17 mouse cellular contexts compared by ENCODE assay signal in the genomic region with DNA sequence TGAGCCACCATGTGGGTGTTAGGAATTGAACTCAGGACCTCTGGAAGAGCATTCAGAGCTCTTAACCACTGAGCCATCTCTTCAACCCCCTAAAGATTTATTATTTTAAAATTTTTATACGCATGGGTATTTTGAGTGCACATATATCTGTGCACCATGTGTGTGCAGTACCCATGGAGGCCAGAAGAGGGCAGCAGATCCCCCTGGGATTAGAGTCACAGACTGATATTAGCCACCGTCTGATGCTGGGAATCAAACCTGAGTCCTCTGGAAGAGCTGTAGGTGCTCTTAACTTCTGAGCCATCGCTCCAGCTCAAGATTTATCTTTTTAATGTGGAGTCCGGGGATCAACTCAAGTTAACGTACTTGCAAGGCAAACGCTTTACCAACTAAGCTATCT. TPM values are rescaled to one million over a fixed set of nuclear protein-coding genes. Genes with fewer than 3 reads are reported as not detected.
DNase-seq lines count a peak whose midpoint lies in the region; ATAC-seq and TF ChIP-seq lines count a peak whose summit lies in the region.
"Had no signal": no experiment of that assay in that cellular context is flagged by ENCODE, and none has a peak within 500 bp of the region (broad histone marks: within the 10 kb centered on the region; RNA-seq: fewer than 3 reads in every experiment).

No protein-coding gene starts in this region.

- no peak for ATAC-seq in intestine, postnatal 0 days
- ATAC-seq in intestine, embryonic 15.5 days = no peak
- ATAC-seq in midbrain, embryonic 11.5 days (ENCODE audit: low FRiP score) = no peak
- no peak for ATAC-seq in midbrain, embryonic 16.5 days
- ATAC-seq: activated CD4-positive, CD25-positive, alpha-beta regulatory T cell, adult 4 months had no signal

- peak; percentile 61 for TF ChIP-seq CTCF in intestine, postnatal 0 days (IDR thresholded peaks at IDR 0.05; ENCODE audit: low read depth)
- TF ChIP-seq CTCF in small intestine, adult 2 months (IDR thresholded peaks at IDR 0.05; ENCODE audit: extremely low read depth, insufficient read length, insufficient replicate concordance, low read depth, low read length) = peak; percentile 39; the same call in 1 of the 2 replicates

- 97% methylated on average over 6 of the region's 6 CpGs for WGBS in intestine, postnatal 0 days
- WGBS in intestine, embryonic 15.5 days = 98% methylated on average over 6 of the region's 6 CpGs
- 94% methylated on average over 6 of the region's 6 CpGs for WGBS in midbrain, embryonic 11.5 days
- 96% methylated on average over 6 of the region's 6 CpGs for WGBS in midbrain, embryonic 16.5 days
- WGBS in small intestine, adult 2 months = 97% methylated on average over 6 of the region's 6 CpGs
- WGBS in embryonic facial prominence, embryonic 10.5 days = 95% methylated on average over 6 of the region's 6 CpGs

- no peak overlapping the region for H3K9ac ChIP-seq in intestine, postnatal 0 days (ENCODE audit: low read depth, low read length)
- H3K9ac ChIP-seq in intestine, embryonic 15.5 days = no peak overlapping the region
- H3K9ac ChIP-seq in midbrain, embryonic 11.5 days (ENCODE audit: low read length) = no peak overlapping the region
- H3K9ac ChIP-seq in midbrain, embryonic 16.5 days (ENCODE audit: low read depth, low read length) = no peak overlapping the region
- H3K9ac ChIP-seq: midbrain, embryonic 12.5 days; neural tube, embryonic 13.5 days had no signal

- peak; percentile 72 for DNase-seq in midbrain, embryonic 11.5 days (ENCODE audit: low spot score, missing footprints)
- peak; percentile 66 for DNase-seq in ES-CJ7 (ENCODE audit: low read depth, low spot score)
- no peak for DNase-seq in layer of hippocampus, postnatal 36 days
- DNase-seq in embryonic facial prominence, embryonic 10.5 days (ENCODE audit: low spot score) = no peak
- DNase-seq: cerebellum, adult 9-11 months; heart, postnatal 36 days; kidney, adult 9 months; left cerebral cortex, postnatal 4 days; lung, postnatal 14 days had no signal

- H3K4me1 ChIP-seq in intestine, postnatal 0 days (replicated peaks; ENCODE audit: control insufficient read depth, insufficient read depth, low read length) = no peaks in the 10 kb centered on the region
- H3K4me1 ChIP-seq in intestine, embryonic 15.5 days (replicated peaks) = 0 out of 2 replicates have a peak, but pooled peaks cover 5% of the 10 kb centered on the region
- no peaks in the 10 kb centered on the region for H3K4me1 ChIP-seq in midbrain, embryonic 11.5 days (ENCODE audit: control insufficient read depth, insufficient read depth, low read length)
- no peaks in the 10 kb centered on the region for H3K4me1 ChIP-seq in midbrain, embryonic 16.5 days (ENCODE audit: control insufficient read depth, insufficient read depth, low read length)
- no peaks in the 10 kb centered on the region for H3K4me1 ChIP-seq in small intestine, adult 2 months (ENCODE audit: control insufficient read depth, insufficient read depth, insufficient read length, low read length)
- peaks cover 13% of the 10 kb centered on the region for H3K4me1 ChIP-seq in embryonic facial prominence, embryonic 10.5 days
- H3K4me1 ChIP-seq: midbrain, embryonic 12.5 days; neural tube, embryonic 13.5 days had no signal

- no peak overlapping the region for H3K4me3 ChIP-seq in intestine, postnatal 0 days (ENCODE audit: low read depth, low read length)
- no peak overlapping the region for H3K4me3 ChIP-seq in intestine, embryonic 15.5 days (replicated peaks)
- H3K4me3 ChIP-seq in midbrain, embryonic 11.5 days (ENCODE audit: low read depth, low read length) = no peak overlapping the region
- H3K4me3 ChIP-seq in midbrain, embryonic 16.5 days (ENCODE audit: low read depth, low read length) = no peak overlapping the region
- no peak overlapping the region for H3K4me3 ChIP-seq in small intestine, adult 2 months (ENCODE audit: low read depth, low read length)
- H3K4me3 ChIP-seq in embryonic facial prominence, embryonic 10.5 days = no peak overlapping the region
- H3K4me3 ChIP-seq: midbrain, embryonic 12.5 days; neural tube, embryonic 13.5 days had no signal

- H3K27me3 ChIP-seq in intestine, postnatal 0 days (replicated peaks; ENCODE audit: control insufficient read depth, insufficient read depth, low read length) = 0 out of 2 replicates have a peak, but pooled peaks cover 3% of the 10 kb centered on the region
- no peaks in the 10 kb centered on the region for H3K27me3 ChIP-seq in intestine, embryonic 15.5 days (replicated peaks)
- H3K27me3 ChIP-seq in midbrain, embryonic 11.5 days (ENCODE audit: control insufficient read depth, insufficient read depth, low read length) = peaks cover 2% of the 10 kb centered on the region; the same call in 1 of the 2 replicates
- H3K27me3 ChIP-seq in midbrain, embryonic 16.5 days (ENCODE audit: control insufficient read depth, insufficient read depth, low read depth, low read length) = no peaks in the 10 kb centered on the region; the same call in 1 of the 2 replicates
- 0 out of 2 replicates have a peak, but pooled peaks cover 4% of the 10 kb centered on the region for H3K27me3 ChIP-seq in small intestine, adult 2 months (ENCODE audit: control insufficient read depth, insufficient read depth, low read length)
- H3K27me3 ChIP-seq in embryonic facial prominence, embryonic 10.5 days (replicated peaks; ENCODE audit: low read depth, poor library complexity, severe bottlenecking) = peaks cover 23% of the 10 kb centered on the region

- no peaks in the 10 kb centered on the region for H3K36me3 ChIP-seq in intestine, postnatal 0 days (ENCODE audit: control insufficient read depth, insufficient read depth)
- no peaks in the 10 kb centered on the region for H3K36me3 ChIP-seq in intestine, embryonic 15.5 days
- no peaks in the 10 kb centered on the region for H3K36me3 ChIP-seq in midbrain, embryonic 11.5 days (ENCODE audit: control insufficient read depth, insufficient read depth, low read length)
- H3K36me3 ChIP-seq in midbrain, embryonic 16.5 days (ENCODE audit: control insufficient read depth, insufficient read depth, low read length) = no peaks in the 10 kb centered on the region
- H3K36me3 ChIP-seq in small intestine, adult 2 months (ENCODE audit: control insufficient read depth, insufficient read depth, low read length) = no peaks in the 10 kb centered on the region
- H3K36me3 ChIP-seq in embryonic facial prominence, embryonic 10.5 days (replicated peaks) = no peaks in the 10 kb centered on the region
- H3K36me3 ChIP-seq: midbrain, embryonic 12.5 days; neural tube, embryonic 13.5 days had no signal

- H3K9me3 ChIP-seq in intestine, postnatal 0 days (ENCODE audit: control insufficient read depth) = 0 out of 2 replicates have a peak, but pooled peaks cover 3% of the 10 kb centered on the region
- no peaks in the 10 kb centered on the region for H3K9me3 ChIP-seq in intestine, embryonic 15.5 days
- peaks cover 3% of the 10 kb centered on the region; the same call in 1 of the 2 replicates for H3K9me3 ChIP-seq in midbrain, embryonic 11.5 days (ENCODE audit: control insufficient read depth, low read length)
- H3K9me3 ChIP-seq in midbrain, embryonic 16.5 days (replicated peaks; ENCODE audit: control insufficient read depth, low read length, poor library complexity, severe bottlenecking) = 0 out of 2 replicates have a peak, but pooled peaks cover 2% of the 10 kb centered on the region
- peaks cover 7% of the 10 kb centered on the region; the same call in 1 of the 2 replicates for H3K9me3 ChIP-seq in embryonic facial prominence, embryonic 10.5 days
- H3K9me3 ChIP-seq: midbrain, embryonic 12.5 days had no signal

- no peak for TF ChIP-seq POLR2A in small intestine, adult 2 months (IDR thresholded peaks at IDR 0.05; ENCODE audit: low read depth, low read length)

- no peak overlapping the region for H3K4me2 ChIP-seq in intestine, postnatal 0 days (replicated peaks; ENCODE audit: low read depth)
- no peak overlapping the region for H3K4me2 ChIP-seq in intestine, embryonic 15.5 days (replicated peaks)
- no peak overlapping the region for H3K4me2 ChIP-seq in midbrain, embryonic 11.5 days
- H3K4me2 ChIP-seq in midbrain, embryonic 16.5 days (ENCODE audit: low read length) = no peak overlapping the region
- H3K4me2 ChIP-seq: midbrain, embryonic 12.5 days; neural tube, embryonic 13.5 days had no signal

- no peak overlapping the region for H3K27ac ChIP-seq in intestine, postnatal 0 days (ENCODE audit: low read depth, low read length)
- H3K27ac ChIP-seq in intestine, embryonic 15.5 days = no peak overlapping the region
- no peak overlapping the region for H3K27ac ChIP-seq in midbrain, embryonic 11.5 days (ENCODE audit: low read depth, low read length)
- no peak overlapping the region for H3K27ac ChIP-seq in midbrain, embryonic 16.5 days (ENCODE audit: low read length)
- H3K27ac ChIP-seq in small intestine, adult 2 months (ENCODE audit: insufficient read depth, low read depth, low read length) = no peak overlapping the region
- H3K27ac ChIP-seq in embryonic facial prominence, embryonic 10.5 days (replicated peaks) = no peak overlapping the region
- H3K27ac ChIP-seq: midbrain, embryonic 12.5 days; neural tube, embryonic 13.5 days had no signal

RNA-seq across cellular contexts. Expression of a gene that starts 43.9 kb away (rescaled TPM):
- polyA plus RNA-seq in intestine, postnatal 0 days (2015; fragmentation: Nextera tagmentation; extraction: Ambion mirVana) = not detected in 2 replicates
- polyA plus RNA-seq in intestine, embryonic 15.5 days (2015; fragmentation: Nextera tagmentation; extraction: Ambion mirVana) = not detected in 2 replicates
- polyA plus RNA-seq in midbrain, embryonic 11.5 days (2014; fragmentation: Nextera tagmentation; extraction: Ambion mirVana) = not detected in 2 replicates
- polyA plus RNA-seq in midbrain, embryonic 16.5 days (2015; fragmentation: Nextera tagmentation; extraction: Ambion mirVana) = 0.16 TPM in 1 of 2 replicates, not detected in the other
- polyA plus RNA-seq in small intestine, adult 2 months (2012; rRNA removed) = not detected in 2 replicates
- 10 to 100 TPM; 11.9 to 12.1 TPM for total RNA-seq in layer of hippocampus, postnatal 36 days (2021)
- polyA plus RNA-seq in embryonic facial prominence, embryonic 10.5 days (2016; fragmentation: Nextera tagmentation; extraction: Ambion mirVana) = 0.15 and 0.36 TPM in 2 replicates
- total RNA-seq: heart, adult 8-10 months; heart, postnatal 36 days had no signal
- polyA plus RNA-seq: activated CD4-positive, CD25-positive, alpha-beta regulatory T cell, adult 4 months; midbrain, embryonic 12.5 days had no signal

RNA-seq across cellular contexts. Expression of a gene that starts 57.6 kb away (rescaled TPM):
- polyA plus RNA-seq in intestine, postnatal 0 days (2015; fragmentation: Nextera tagmentation; extraction: Ambion mirVana) = 0.60 and 0.73 TPM in 2 replicates
- polyA plus RNA-seq in intestine, embryonic 15.5 days (2015; fragmentation: Nextera tagmentation; extraction: Ambion mirVana) = 0.66 and 0.78 TPM in 2 replicates
- polyA plus RNA-seq in midbrain, embryonic 11.5 days (2014; fragmentation: Nextera tagmentation; extraction: Ambion mirVana) = 0.21 and 0.31 TPM in 2 replicates
- polyA plus RNA-seq in midbrain, embryonic 16.5 days (2015; fragmentation: Nextera tagmentation; extraction: Ambion mirVana) = 0.24 and 0.29 TPM in 2 replicates
- polyA plus RNA-seq in small intestine, adult 2 months (2012; rRNA removed) = 1.3 and 1.8 TPM in 2 replicates
- total RNA-seq in layer of hippocampus, postnatal 36 days (2021) = 1 to 10 TPM; 1.8 TPM
- 0.40 and 0.42 TPM in 2 replicates for polyA plus RNA-seq in embryonic facial prominence, embryonic 10.5 days (2016; fragmentation: Nextera tagmentation; extraction: Ambion mirVana)
- polyA plus RNA-seq: activated CD4-positive, CD25-positive, alpha-beta regulatory T cell, adult 4 months had no signal

Comparison
In these comparisons a context has a peak if more than half of its experiments do, and no peak if none do; other contexts are left out.
1. DNase-seq: peak in midbrain, embryonic 11.5 days (single experiment) and ES-CJ7 (single experiment); none in layer of hippocampus, postnatal 36 days (0 of 2) and embryonic facial prominence, embryonic 10.5 days (single experiment).